Mouse (Mus musculus): ENCODE measurements around the gene Adamts3.

The Adamts3 gene

GRCm38 (mm10) chr5:89819531-89819930, 63.6 kb downstream of the Adamts3 start:
- in situ Hi-C loops (cut with MboI, MseI), result no loop called here

GRCm38 (mm10) chr5:89816610-89817009, 66.5 kb downstream of the Adamts3 start:
- in situ Hi-C loops (cut with MboI, MseI), result no loop called here

- in situ Hi-C loops (cut with MboI, MseI), result no loop called here
These were observed 68.6 kb downstream of the Adamts3 start for GRCm38 (mm10) chr5:89814552-89814951.

GRCm38 (mm10) chr5:89800181-89800816, 82.8 kb downstream of the Adamts3 start:
- in situ Hi-C loops (cut with MboI, MseI), result no loop called here

- in situ Hi-C loops (cut with MboI, MseI), result no loop called here
These were observed 89.4 kb downstream of the Adamts3 start for GRCm38 (mm10) chr5:89793706-89794105.

GRCm38 (mm10) chr5:89784635-89785034, 98.5 kb downstream of the Adamts3 start:
- in situ Hi-C loops (cut with MboI, MseI), result no loop called here

- in situ Hi-C loops (cut with MboI, MseI), result no loop called here
These were observed 103.3 kb downstream of the Adamts3 start for GRCm38 (mm10) chr5:89779823-89780222.

GRCm38 (mm10) chr5:89778610-89779009, 104.5 kb downstream of the Adamts3 start:
- in situ Hi-C loops (cut with MboI, MseI), result no loop called here

GRCm38 (mm10) chr5:89777411-89777810, 105.7 kb downstream of the Adamts3 start:
- in situ Hi-C loops (cut with MboI, MseI), result no loop called here

GRCm38 (mm10) chr5:89770655-89771355, 112.3 kb downstream of the Adamts3 start:
- in situ Hi-C loops (cut with MboI, MseI), result no loop called here

- in situ Hi-C loops (cut with MboI, MseI), result no loop called here
These were observed 119.6 kb downstream of the Adamts3 start for GRCm38 (mm10) chr5:89763189-89764187.

GRCm38 (mm10) chr5:89760368-89760767, 122.8 kb downstream of the Adamts3 start:
- in situ Hi-C loops (cut with MboI, MseI), result no loop called here

GRCm38 (mm10) chr5:89751836-89752235, 131.3 kb downstream of the Adamts3 start:
- in situ Hi-C loops (cut with MboI, MseI), result no loop called here

GRCm38 (mm10) chr5:89748185-89748884, 134.8 kb downstream of the Adamts3 start:
- in situ Hi-C loops (cut with MboI, MseI), result no loop called here

GRCm38 (mm10) chr5:89747149-89747659, 135.9 kb downstream of the Adamts3 start:
- in situ Hi-C loops (cut with MboI, MseI), result no loop called here

- in situ Hi-C loops (cut with MboI, MseI), result no loop called here
These were observed 138.0 kb downstream of the Adamts3 start for GRCm38 (mm10) chr5:89745112-89745511.

GRCm38 (mm10) chr5:89734759-89735158, 148.4 kb downstream of the Adamts3 start:
- in situ Hi-C loops (cut with MboI, MseI), result no loop called here

GRCm38 (mm10) chr5:89730411-89730810, 152.7 kb downstream of the Adamts3 start:
- in situ Hi-C loops (cut with MboI, MseI), result no loop called here

GRCm38 (mm10) chr5:89728117-89728516, 155.0 kb downstream of the Adamts3 start:
- in situ Hi-C loops (cut with MboI, MseI), result no loop called here

GRCm38 (mm10) chr5:89727497-89728057, 155.6 kb downstream of the Adamts3 start:
- in situ Hi-C loops (cut with MboI, MseI), result no loop called here

- in situ Hi-C loops (cut with MboI, MseI), result loop anchor here (5.0 kb wide), 1 partner anchor 488 kb away; no protein-coding TSS in a partner anchor
These were observed 168.6 kb downstream of the Adamts3 start for GRCm38 (mm10) chr5:89714552-89714951.

Data from regulatory T cell (primary cell).